Mouse (Mus musculus) lung, adult 18-20 months (tissue): Measurements from ENCODE around the gene Rbms1.
"Not testable (repeated sequence)": the region's sequence is repeated elsewhere in the genome, so short reads cannot be mapped to it uniquely, and the experiment has no call there.

Experiments used
- DNase-seq, 2 experiments: peaks; one replicate each; pipeline ENCODE4 v3.0.0; 2022; ENCODE audit warnings: mixed read lengths in 2 of 2

Rbms1 gene

GRCm38 (mm10) chr2:60844259-60844658 lies 118.7 kb downstream of the Rbms1 start:
- no peak for DNase-seq

- DNase-seq, result no peak
Measured at GRCm38 (mm10) chr2:60843633-60844032, 119.4 kb downstream of the Rbms1 start.

GRCm38 (mm10) chr2:60842976-60843375 lies 120.0 kb downstream of the Rbms1 start:
- DNase-seq, result peak; percentile 33 to 44

- DNase-seq, result no peak
Measured at GRCm38 (mm10) chr2:60840922-60841321, 122.1 kb downstream of the Rbms1 start.

- no peak for DNase-seq
Measured at GRCm38 (mm10) chr2:60839498-60839897, 123.5 kb downstream of the Rbms1 start.

- peak; percentile 57 to 75 for DNase-seq
Measured at GRCm38 (mm10) chr2:60838856-60839255, 124.1 kb downstream of the Rbms1 start.

GRCm38 (mm10) chr2:60837616-60838015 lies 125.4 kb downstream of the Rbms1 start:
- no peak for DNase-seq

GRCm38 (mm10) chr2:60836237-60836636 lies 126.8 kb downstream of the Rbms1 start:
- DNase-seq, result peak in 1 of 2 experiments; percentile 49

- DNase-seq, result no peak
Measured at GRCm38 (mm10) chr2:60834293-60834692, 128.7 kb downstream of the Rbms1 start.

- no peak for DNase-seq
Measured at GRCm38 (mm10) chr2:60832254-60832653, 130.7 kb downstream of the Rbms1 start.

GRCm38 (mm10) chr2:60830464-60830863 lies 132.5 kb downstream of the Rbms1 start:
- not testable (repeated sequence) for DNase-seq

GRCm38 (mm10) chr2:60828908-60829462 lies 134.0 kb downstream of the Rbms1 start:
- no peak for DNase-seq

- no peak for DNase-seq
Measured at GRCm38 (mm10) chr2:60827152-60827428, 135.9 kb downstream of the Rbms1 start.

- DNase-seq, result no peak
Measured at GRCm38 (mm10) chr2:60826406-60827151, 136.4 kb downstream of the Rbms1 start.

GRCm38 (mm10) chr2:60825690-60826089 lies 137.3 kb downstream of the Rbms1 start:
- DNase-seq, result peak; percentile 48 to 77

- DNase-seq, result no peak
Measured at GRCm38 (mm10) chr2:60821635-60822034, 141.4 kb downstream of the Rbms1 start.

GRCm38 (mm10) chr2:60818632-60819031 lies 144.4 kb downstream of the Rbms1 start:
- no peak for DNase-seq

GRCm38 (mm10) chr2:60816307-60816706 lies 146.7 kb downstream of the Rbms1 start:
- no peak for DNase-seq

GRCm38 (mm10) chr2:60814788-60815187 lies 148.2 kb downstream of the Rbms1 start:
- no peak for DNase-seq

- peak; percentile 52 to 56 for DNase-seq
Measured at GRCm38 (mm10) chr2:60812949-60813348, 150.0 kb downstream of the Rbms1 start.

- peak; percentile 84 to 87 for DNase-seq
Measured at GRCm38 (mm10) chr2:60810617-60811016, 152.4 kb downstream of the Rbms1 start.

- DNase-seq, result no peak
Measured at GRCm38 (mm10) chr2:60809441-60809921, 153.5 kb downstream of the Rbms1 start.

- no peak for DNase-seq
Measured at GRCm38 (mm10) chr2:60808822-60809221, 154.2 kb downstream of the Rbms1 start.

GRCm38 (mm10) chr2:60807341-60808195 lies 155.4 kb downstream of the Rbms1 start:
- peak in 1 of 2 experiments; percentile 31 for DNase-seq
